Mouse (Mus musculus) olfactory bulb, adult 2 months (tissue): ENCODE results near the gene Eif3k.

Experiments
- CTCF ChIP-seq: fragments of 200-500 bp; IDR thresholded peaks from 2 replicates; pipeline ENCODE4 v1.5.1; 2012; ENCODE audit warnings: low read depth, mild to moderate bottlenecking, low read length, moderate library complexity; ENCODE audit not compliant: insufficient read depth
- POLR2A ChIP-seq: fragments of 200-500 bp; IDR thresholded peaks from 2 replicates; pipeline ENCODE4 v1.6.1; 2012; ENCODE audit warnings: mild to moderate bottlenecking, low read depth, low read length, moderate library complexity; ENCODE audit not compliant: insufficient read depth

DNA sequence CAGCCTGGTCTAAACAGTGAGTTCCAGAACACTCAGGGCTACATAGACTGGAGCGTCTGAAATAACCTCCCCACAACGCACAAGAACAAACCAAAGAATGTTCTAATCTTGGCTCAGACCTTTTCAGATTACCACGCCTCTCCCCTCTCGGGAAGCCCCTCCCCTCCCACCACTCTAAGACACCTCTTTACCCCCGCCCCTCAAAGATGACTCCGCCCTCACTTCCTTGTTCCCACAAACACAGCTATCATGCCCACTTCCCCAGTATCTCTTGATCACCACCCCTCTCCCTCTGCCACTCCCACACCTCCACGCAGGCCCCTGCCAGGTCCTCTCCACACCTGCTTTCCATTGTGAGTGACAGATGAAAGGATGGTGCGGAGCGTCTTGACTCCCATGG, 27.1 kb upstream of the Eif3k start:
- TF ChIP-seq POLR2A (no peak), CTCF (no peak)
